Mouse (Mus musculus) forebrain, embryonic 15.5 days (tissue): ENCODE data around the gene Ihh. TPM values are rescaled to one million over a fixed set of nuclear protein-coding genes. Genes with fewer than 3 reads are reported as not detected.
A peak's percentile ranks its signal among the peaks of the same experiment; 100 is the strongest.

Experiments used
- ATAC-seq: fragments of 200-750 bp; cut with Nextera tagmentation; replicated peaks from 2 replicates; pipeline ENCODE4 v1.8.0; 2017; ENCODE audit warnings: mild to moderate bottlenecking, moderate TSS enrichment, moderate library complexity
- H3K27ac ChIP-seq: fragments of 300-500 bp; sonication (generic); replicated peaks from 2 replicates; pipeline ENCODE4 v1.5.1; 2015; ENCODE audit warnings: mild to moderate bottlenecking, inconsistent platforms
- H3K27me3 ChIP-seq: fragments of 300-500 bp; sonication (generic); 2 replicates; pipeline ENCODE4 v1.6.1; 2015; ENCODE audit warnings: inconsistent platforms
- H3K36me3 ChIP-seq: fragments of 300-500 bp; sonication (generic); 2 replicates; pipeline ENCODE4 v1.6.1; 2015; ENCODE audit warnings: mild to moderate bottlenecking, inconsistent platforms
- H3K4me1 ChIP-seq: fragments of 300-500 bp; sonication (generic); 2 replicates; pipeline ENCODE4 v1.6.1; 2015; ENCODE audit warnings: inconsistent platforms
- H3K4me2 ChIP-seq: fragments of 300-500 bp; sonication (generic); replicated peaks from 2 replicates; pipeline ENCODE4 v1.6.1; 2015; ENCODE audit warnings: mild to moderate bottlenecking, inconsistent platforms
- H3K4me3 ChIP-seq: fragments of 300-500 bp; sonication (generic); 2 replicates; pipeline ENCODE4 v1.5.1; 2015; ENCODE audit warnings: mild to moderate bottlenecking, inconsistent platforms
- H3K9ac ChIP-seq: fragments of 300-500 bp; sonication (generic); replicated peaks from 2 replicates; pipeline ENCODE4 v1.6.1; 2015; ENCODE audit warnings: mild to moderate bottlenecking, inconsistent platforms
- H3K9me3 ChIP-seq: fragments of 300-500 bp; sonication (generic); 2 replicates; pipeline ENCODE4 v1.6.1; 2016; ENCODE audit warnings: inconsistent platforms
- WGBS: fragments of 180-500 bp; shearing (Covaris S2); methylation state at CpG from one replicate; pipeline ENCODE4 v1.1.7; 2015; ENCODE audit warnings: mixed read lengths; 5-methylcytosine and 5-hydroxymethylcytosine counted together
- polyA plus RNA-seq: library from polyadenylated mRNA; unstranded; fragments of >200 nt; fragmentation: Nextera tagmentation; extraction: Ambion mirVana; gene quantifications from 2 replicates; pipeline ENCODE4 v1.2.1, GENCODE M21; 2015

The Ihh gene
- polyA plus RNA-seq, 1 experiment from 2014 or later: 0.09 TPM

DNA sequence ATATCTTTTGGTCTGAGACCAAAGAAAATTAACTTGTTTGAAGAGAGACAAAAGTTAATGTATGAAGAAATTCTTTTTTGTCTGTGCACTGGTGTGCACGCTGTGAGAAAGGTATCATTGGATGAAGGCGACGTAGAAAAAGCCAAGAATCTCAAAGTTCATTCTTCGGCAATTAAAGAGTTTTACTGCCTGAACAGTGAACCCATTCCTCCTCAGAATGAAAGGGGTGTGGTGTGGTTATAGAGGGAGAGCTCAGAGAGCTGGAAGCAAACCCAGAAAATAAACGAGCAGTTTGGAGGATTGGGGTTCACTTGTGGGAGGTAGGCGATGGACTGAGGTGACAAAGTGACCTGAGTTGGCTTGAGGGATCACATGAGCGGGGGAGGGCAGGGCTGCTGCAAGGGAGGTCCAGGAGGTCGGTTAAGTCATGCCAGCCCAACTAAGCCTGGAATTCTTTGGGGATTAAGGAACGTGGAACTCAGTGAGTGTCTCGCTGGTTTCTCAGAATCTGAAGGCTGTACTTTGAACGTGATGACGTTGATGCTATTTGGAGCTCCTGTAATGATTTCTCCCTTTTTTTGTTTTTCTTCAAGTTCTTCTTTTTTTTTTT lies 15.1 kb downstream of the Ihh start:
- Histone ChIP-seq H3K27ac (no peak overlapping the region), H3K27me3 (peaks cover 36% of the 10 kb centered on the region), H3K4me1 (no peaks in the 10 kb centered on the region), H3K4me3 (no peak overlapping the region), H3K36me3 (no peaks in the 10 kb centered on the region), H3K9ac (no peak overlapping the region), H3K9me3 (no peaks in the 10 kb centered on the region), H3K4me2 (no peak overlapping the region)
- ATAC-seq: no peak
- 32% methylated on average over 12 of the region's 12 CpGs for WGBS

DNA sequence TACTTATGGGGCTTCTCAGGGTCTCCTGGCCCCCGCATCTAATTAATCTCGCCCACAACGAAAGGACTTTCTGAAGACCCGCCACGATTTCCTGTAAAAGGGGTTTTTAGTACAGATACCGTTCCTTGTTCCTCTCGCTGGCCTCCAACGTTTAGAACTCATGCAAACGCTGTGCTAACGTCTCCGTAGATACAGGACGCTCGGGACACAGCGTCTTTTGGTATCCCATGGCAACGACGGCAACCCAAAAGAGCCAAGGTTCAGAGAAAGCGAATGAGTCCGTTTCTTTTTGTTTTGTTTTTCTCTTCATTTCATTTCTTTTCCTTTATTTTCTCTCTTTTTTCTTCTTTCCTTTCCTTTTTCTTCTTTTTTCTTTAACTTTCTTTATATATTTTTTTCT lies 16.1 kb downstream of the Ihh start, which contains the start of gene Cfap65:
Cfap65 (minus strand) TSS at position 198 of the 400 bp plus-strand sequence.
- no peaks in the 10 kb centered on the region for H3K4me1 ChIP-seq
- H3K27me3 ChIP-seq: peaks cover 35% of the 10 kb centered on the region
- no peak within 1 kb of the TSS for H3K27ac ChIP-seq
- ATAC-seq: peak; percentile 79; the same call in 1 of the 2 replicates
- 1% methylated on average over 18 of the region's 18 CpGs for WGBS
- peak within 1 kb of the TSS; percentile 26 for H3K4me3 ChIP-seq
- no peaks in the 10 kb centered on the region for H3K36me3 ChIP-seq
- H3K9ac ChIP-seq: 0 out of 2 replicates have a peak within 1 kb of the TSS, but pooled peaks have one; percentile 6
- H3K9me3 ChIP-seq: no peaks in the 10 kb centered on the region
- peak within 1 kb of the TSS; percentile 43 for H3K4me2 ChIP-seq

DNA sequence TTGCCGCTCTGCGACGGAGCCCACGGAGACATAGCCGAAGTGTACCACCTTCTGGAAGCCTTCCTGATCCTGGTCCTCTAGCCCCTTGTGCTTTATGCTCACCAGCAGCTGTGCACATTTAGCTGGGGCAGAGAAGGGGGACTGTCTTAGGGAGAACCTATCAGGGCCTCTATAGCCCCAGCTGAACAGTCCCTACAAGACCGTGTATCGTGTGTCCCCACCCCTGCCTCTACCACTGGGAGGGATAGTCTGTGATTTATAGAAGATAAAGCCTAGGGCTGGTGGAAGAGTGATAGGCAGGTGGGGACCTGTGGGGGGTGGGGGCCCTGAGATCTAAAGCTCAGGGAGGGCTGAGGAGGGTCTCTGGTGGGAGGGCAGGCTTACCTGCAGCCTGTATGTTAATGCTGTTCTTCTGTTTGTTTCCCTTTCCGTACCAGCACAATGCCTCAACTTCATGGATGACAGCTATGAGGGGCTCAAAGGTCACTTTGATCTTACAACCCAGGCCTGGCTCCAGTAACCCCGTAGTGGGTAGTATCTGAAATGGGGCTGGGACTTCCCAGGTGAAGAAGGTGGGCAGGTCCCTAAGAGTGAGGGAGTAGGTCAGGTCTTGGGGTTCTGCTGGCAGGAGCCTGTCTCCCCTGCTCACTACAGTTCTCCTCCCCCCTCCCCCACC lies 23.7 kb downstream of the Ihh start:
- ATAC-seq: no peak
- WGBS: 87% methylated on average over 9 of the region's 9 CpGs
- H3K9me3 ChIP-seq: no peaks in the 10 kb centered on the region
- no peak overlapping the region for H3K4me2 ChIP-seq
- H3K36me3 ChIP-seq: no peaks in the 10 kb centered on the region
- H3K27ac ChIP-seq: no peak overlapping the region
- H3K4me1 ChIP-seq: no peaks in the 10 kb centered on the region
- H3K27me3 ChIP-seq: peaks cover 9% of the 10 kb centered on the region; the same call in 1 of the 2 replicates
- no peak overlapping the region for H3K4me3 ChIP-seq
- no peak overlapping the region for H3K9ac ChIP-seq

DNA sequence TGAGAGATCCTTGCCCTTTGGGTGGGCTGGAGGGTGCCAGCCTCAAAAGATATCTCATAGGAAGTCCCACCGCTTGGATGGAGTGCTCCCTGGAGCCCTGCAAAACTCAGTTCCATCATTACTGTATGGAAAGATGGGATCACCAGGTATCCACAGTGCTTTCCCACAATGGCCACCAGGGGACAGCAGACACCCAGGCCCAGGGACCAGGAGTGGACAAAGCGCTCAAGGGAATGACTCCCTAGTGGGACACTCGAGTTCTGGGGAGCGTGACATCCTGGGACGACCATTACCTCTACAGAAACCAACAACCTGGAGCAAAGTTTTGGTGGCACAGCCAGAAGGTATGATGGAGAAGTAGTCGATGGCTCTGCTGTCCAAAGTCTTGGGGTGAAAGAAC lies 24.8 kb downstream of the Ihh start:
- Histone ChIP-seq H3K4me1 (no peaks in the 10 kb centered on the region), H3K27ac (no peak overlapping the region), H3K27me3 (peaks cover 8% of the 10 kb centered on the region; the same call in 1 of the 2 replicates), H3K36me3 (no peaks in the 10 kb centered on the region), H3K4me2 (no peak overlapping the region), H3K9ac (no peak overlapping the region), H3K4me3 (no peak overlapping the region), H3K9me3 (no peaks in the 10 kb centered on the region)
- WGBS: 40% methylated on average over 6 of the region's 6 CpGs
- ATAC-seq: no peak

DNA sequence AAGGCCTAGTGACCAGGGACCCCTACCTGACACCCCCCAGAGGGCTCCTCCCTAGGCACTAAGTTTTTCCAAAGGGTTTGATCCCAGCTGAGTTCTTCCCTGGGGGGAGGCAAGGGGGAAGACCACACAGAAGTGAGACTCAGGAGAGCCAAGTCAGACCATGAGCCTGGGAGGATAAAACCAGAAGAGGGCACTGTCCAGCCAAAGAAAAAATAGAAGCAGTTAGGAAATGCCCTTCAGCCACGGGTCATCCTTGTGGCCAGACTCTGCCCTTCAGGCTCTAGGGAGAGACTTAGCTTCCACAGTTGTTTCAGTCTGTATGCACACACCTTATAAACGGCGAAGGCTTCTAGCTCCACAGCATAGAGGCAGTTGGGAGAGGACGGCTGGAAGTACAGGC lies 27.0 kb downstream of the Ihh start:
- H3K4me2 ChIP-seq: no peak overlapping the region
- H3K9me3 ChIP-seq: no peaks in the 10 kb centered on the region
- no peak overlapping the region for H3K4me3 ChIP-seq
- no peaks in the 10 kb centered on the region for H3K4me1 ChIP-seq
- WGBS: 71% methylated on average over 4 of the region's 4 CpGs
- ATAC-seq: no peak
- no peak overlapping the region for H3K27ac ChIP-seq
- no peak overlapping the region for H3K9ac ChIP-seq
- H3K27me3 ChIP-seq: peaks cover 2% of the 10 kb centered on the region; the same call in 1 of the 2 replicates
- no peaks in the 10 kb centered on the region for H3K36me3 ChIP-seq

DNA sequence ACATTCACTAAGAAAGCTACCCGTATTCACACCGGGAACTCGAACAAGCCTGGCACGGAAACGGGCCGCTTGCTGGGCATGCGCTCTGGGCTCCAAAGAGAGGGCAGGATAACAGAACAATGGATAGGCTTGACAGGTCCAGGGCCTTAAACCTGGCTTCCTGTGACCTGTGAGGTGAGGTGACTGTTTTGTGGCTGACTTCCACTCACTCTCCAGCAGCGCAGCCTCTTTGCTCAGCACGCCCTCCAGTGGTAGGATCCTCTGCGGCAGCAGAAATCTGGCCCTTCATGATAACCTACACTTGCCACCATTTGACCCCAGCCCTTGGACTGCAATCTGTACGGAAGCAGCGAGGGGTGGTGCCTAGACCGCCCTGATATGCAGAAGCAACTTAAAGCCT lies 35.8 kb downstream of the Ihh start:
- Histone ChIP-seq H3K27me3 (no peaks in the 10 kb centered on the region; the same call in 1 of the 2 replicates), H3K27ac (no peak overlapping the region), H3K4me1 (no peaks in the 10 kb centered on the region), H3K9me3 (no peaks in the 10 kb centered on the region), H3K9ac (no peak overlapping the region), H3K4me3 (no peak overlapping the region), H3K4me2 (no peak overlapping the region; the same call in 1 of the 2 replicates), H3K36me3 (no peaks in the 10 kb centered on the region)
- ATAC-seq: no peak
- WGBS: 21% methylated on average over 13 of the region's 13 CpGs

DNA sequence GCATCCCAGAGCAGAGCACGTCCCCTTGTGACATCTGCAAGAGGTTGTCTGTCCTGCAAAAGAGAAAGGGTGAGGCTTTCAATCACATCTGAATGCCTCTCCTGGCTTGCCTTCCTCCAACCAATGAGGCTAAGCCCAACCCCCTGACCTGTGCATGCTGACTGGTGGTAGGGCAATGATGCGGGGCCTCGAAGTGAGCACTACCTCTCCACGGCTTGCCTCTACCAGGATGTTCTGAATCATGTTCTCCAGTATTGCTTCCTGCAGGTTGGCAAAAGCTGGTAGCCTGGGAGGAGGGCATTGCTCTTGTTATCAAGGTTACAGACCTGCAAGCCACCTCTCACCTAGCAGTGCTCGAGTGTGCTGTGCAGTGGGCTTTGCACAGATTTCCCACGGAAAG lies 49.3 kb downstream of the Ihh start:
- Histone ChIP-seq H3K36me3 (no peaks in the 10 kb centered on the region), H3K4me1 (peaks cover 19% of the 10 kb centered on the region), H3K9ac (no peak overlapping the region), H3K27me3 (peaks cover 55% of the 10 kb centered on the region), H3K4me2 (no peak overlapping the region), H3K27ac (no peak overlapping the region), H3K4me3 (no peak overlapping the region), H3K9me3 (no peaks in the 10 kb centered on the region)
- 21% methylated on average over 6 of the region's 6 CpGs for WGBS
- ATAC-seq: no peak

DNA sequence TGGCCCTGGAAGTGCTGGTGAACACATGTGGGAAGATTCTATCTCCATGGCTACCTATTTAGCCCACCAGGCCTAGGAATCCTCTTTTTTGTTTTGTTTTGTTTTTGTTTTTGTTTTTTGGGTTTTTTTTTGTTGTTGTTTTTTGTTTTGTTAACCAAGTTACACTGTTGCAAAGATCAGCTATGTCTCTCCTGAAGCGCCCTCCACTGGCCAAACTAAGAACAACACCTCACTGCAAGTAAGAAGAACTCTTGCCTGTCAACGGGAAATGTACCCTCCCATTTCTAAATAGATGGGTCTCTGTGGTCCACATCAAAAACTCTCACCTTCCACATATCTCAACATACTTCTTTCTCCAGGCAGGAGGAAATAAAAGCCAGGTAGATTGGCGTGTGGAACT lies 49.8 kb downstream of the Ihh start:
- whole genome bisulfite sequencing: 6% methylated on average over 3 of the region's 3 CpGs
- Histone ChIP-seq H3K27me3 (peaks cover 59% of the 10 kb centered on the region), H3K9me3 (no peaks in the 10 kb centered on the region), H3K4me2 (no peak overlapping the region), H3K27ac (no peak overlapping the region), H3K9ac (no peak overlapping the region), H3K36me3 (no peaks in the 10 kb centered on the region), H3K4me1 (peaks cover 19% of the 10 kb centered on the region), H3K4me3 (no peak overlapping the region)
- no peak for ATAC-seq

DNA sequence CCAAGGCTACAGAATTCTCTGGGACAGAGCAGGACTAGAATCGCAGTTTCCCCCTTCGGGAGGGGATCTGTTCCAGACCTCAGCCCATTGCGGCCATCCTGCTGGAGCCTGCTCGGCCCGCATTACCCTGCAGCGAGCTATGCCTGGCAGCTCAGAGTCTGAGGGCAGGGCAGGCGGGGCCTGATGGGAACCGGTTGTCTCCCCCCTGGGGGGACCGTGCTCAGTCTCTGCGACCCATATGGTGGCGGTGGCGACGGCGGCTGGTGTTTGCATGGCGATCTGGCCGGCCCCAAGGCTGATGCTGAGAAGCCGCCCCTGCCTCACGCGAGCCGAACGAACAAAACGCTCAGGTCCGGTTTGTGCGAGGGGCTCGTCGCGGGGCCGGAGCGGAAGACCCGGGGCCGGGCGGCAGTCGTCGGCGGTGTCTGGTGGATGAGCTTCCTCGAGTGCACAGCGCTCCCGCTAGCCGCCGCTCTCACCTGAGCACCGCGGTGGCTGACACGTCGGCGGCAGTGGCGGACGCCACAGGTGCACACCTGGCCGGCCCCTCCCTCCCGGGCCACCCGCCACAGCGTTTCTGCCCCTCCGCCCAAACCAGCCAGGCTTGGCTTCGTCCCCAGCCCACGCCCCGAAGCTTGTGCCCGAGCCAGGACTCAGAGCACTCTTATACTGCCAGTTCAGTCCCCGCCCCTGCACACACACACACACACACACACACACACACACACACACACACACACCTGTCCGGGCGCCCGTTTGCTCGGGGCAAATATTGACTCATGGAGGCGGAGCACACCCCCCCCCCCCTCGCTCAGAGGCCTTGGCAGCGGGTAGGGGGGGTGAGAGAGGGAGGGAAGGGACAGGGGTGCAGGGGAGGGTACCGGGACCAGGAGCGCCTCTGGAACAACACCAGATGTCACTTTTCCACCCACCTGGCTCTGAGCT lies 50.9 kb downstream of the Ihh start:
- H3K36me3 ChIP-seq: no peaks in the 10 kb centered on the region
- H3K27me3 ChIP-seq: peaks cover 70% of the 10 kb centered on the region
- WGBS: under 1% methylated on average over 65 of the region's 66 CpGs
- peak overlapping the region; percentile 64 for H3K4me2 ChIP-seq
- no peak overlapping the region for H3K27ac ChIP-seq
- no peaks in the 10 kb centered on the region for H3K9me3 ChIP-seq
- peak overlapping the region; percentile 40; the same call in 1 of the 2 replicates for H3K9ac ChIP-seq
- no peak for ATAC-seq
- peak overlapping the region; percentile 36 for H3K4me3 ChIP-seq
- peaks cover 19% of the 10 kb centered on the region for H3K4me1 ChIP-seq

DNA sequence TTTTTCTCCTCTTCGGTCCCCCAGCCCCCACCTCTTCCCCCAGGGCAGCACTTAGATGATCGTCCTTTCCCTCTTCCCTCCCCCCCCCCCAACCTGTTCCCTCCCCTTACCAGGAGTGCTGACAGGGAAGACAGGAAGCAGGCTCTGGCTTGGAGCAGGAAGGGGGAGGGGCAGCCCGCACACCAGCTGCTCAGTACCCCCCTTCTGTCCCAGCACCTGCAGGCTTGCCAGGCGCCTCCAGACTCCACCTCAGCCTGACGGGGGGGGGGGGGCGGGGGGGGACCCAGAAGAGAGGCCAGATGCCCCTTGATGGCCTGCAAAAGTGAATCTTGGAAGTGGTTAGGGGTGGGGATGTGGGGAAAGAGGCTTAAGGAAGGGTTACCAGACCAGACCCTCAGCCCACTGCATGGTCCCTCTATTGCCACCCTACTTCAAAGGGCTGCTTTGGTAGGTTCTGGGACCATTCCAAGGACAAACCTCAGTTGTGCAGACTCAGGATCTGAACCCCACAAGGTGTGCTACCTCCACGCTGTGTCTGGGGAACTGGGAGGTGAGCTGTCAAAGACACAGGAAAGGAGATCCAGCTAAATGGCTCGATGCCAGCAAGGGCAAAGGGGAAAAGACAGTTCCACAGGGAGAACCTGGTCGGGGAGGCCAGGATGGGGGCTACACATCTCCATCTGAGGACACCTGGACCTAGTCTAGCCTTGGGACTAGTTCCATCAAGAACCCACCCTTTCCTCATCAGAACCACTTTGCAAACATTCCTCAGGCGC lies 52.6 kb downstream of the Ihh start:
- H3K4me3 ChIP-seq: no peak overlapping the region
- H3K36me3 ChIP-seq: no peaks in the 10 kb centered on the region
- H3K4me2 ChIP-seq: no peak overlapping the region
- no peaks in the 10 kb centered on the region for H3K9me3 ChIP-seq
- 0 out of 2 replicates have a peak, but pooled peaks have one; percentile 30 for ATAC-seq
- H3K27ac ChIP-seq: no peak overlapping the region
- peaks cover 19% of the 10 kb centered on the region for H3K4me1 ChIP-seq
- no peak overlapping the region for H3K9ac ChIP-seq
- WGBS: 8% methylated on average over 8 of the region's 10 CpGs
- peaks cover 87% of the 10 kb centered on the region for H3K27me3 ChIP-seq

DNA sequence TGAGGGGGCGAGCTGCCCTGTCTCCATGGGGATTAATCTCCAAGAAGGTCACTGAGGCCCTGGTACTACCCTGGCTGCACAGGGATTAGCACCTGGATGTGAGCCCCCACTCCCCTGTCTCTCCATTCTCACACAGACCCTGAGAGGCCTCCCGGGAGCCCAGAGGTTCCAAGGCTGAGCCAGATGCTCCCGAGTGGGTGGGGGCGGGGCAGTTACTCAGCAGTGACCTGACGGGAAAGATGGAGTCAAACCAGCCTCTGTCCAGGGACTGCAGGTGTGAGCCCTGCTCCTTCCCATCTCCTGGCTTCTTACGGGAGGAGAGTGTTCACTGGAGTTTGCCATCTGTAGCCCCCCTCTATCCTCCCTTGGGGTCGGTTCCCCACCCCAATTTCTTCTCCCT lies 53.5 kb downstream of the Ihh start:
- no peak for ATAC-seq
- peaks cover 23% of the 10 kb centered on the region for H3K4me1 ChIP-seq
- no peak overlapping the region for H3K4me2 ChIP-seq
- no peak overlapping the region for H3K4me3 ChIP-seq
- 2% methylated on average over 7 of the region's 7 CpGs for WGBS
- H3K27ac ChIP-seq: no peak overlapping the region
- no peaks in the 10 kb centered on the region for H3K9me3 ChIP-seq
- no peaks in the 10 kb centered on the region for H3K36me3 ChIP-seq
- peaks cover 90% of the 10 kb centered on the region for H3K27me3 ChIP-seq
- H3K9ac ChIP-seq: no peak overlapping the region
